Mouse (Mus musculus) lung, postnatal 0 days (tissue): Measurements from ENCODE around the gene Efhc1.

Experiments used
- CTCF ChIP-seq: IDR thresholded peaks from 2 replicates; pipeline ENCODE4 v1.5.1; 2016; ENCODE audit warnings: antibody characterized with exemption, mild to moderate bottlenecking
- EP300 ChIP-seq: IDR thresholded peaks from 2 replicates; pipeline ENCODE4 v1.6.1; 2016; ENCODE audit warnings: antibody characterized with exemption, mild to moderate bottlenecking, control low read depth

GRCm38 (mm10) chr1:20905501-20906127 lies 45.8 kb upstream of the Efhc1 start:
- TF ChIP-seq EP300 = no peak
- no peak for TF ChIP-seq CTCF
